Mouse (Mus musculus) ES-E14 (cell line): ENCODE data around the gene Slc48a1. TPM values are rescaled to one million over a fixed set of nuclear protein-coding genes. Genes with fewer than 3 reads are reported as not detected.

Experiments used
- DNase-seq: peaks from one replicate; pipeline ENCODE4 v3.0.0-alpha.2; 2013; ENCODE audit warnings: low read depth, low spot score
- H3K27ac ChIP-seq: 2 replicates; pipeline ENCODE4 v1.5.1; 2012; ENCODE audit warnings: low read depth, mild to moderate bottlenecking, low read length, moderate library complexity, mixed read lengths; ENCODE audit not compliant: poor library complexity, insufficient read depth, severe bottlenecking
- H3K36me3 ChIP-seq: 2 replicates; pipeline ENCODE4 v1.6.1; 2012; ENCODE audit warnings: mild to moderate bottlenecking, low read length, moderate library complexity, mixed read lengths; ENCODE audit not compliant: control insufficient read depth, poor library complexity, insufficient read depth, severe bottlenecking
- H3K4me1 ChIP-seq, 2 experiments: fragments of 150-350 bp in 1 of 2; sonication (generic) in 1 of 2; 2 replicates each; pipeline ENCODE4 v1.6.1; 2012; ENCODE audit warnings: low read length in 2 of 2, mild to moderate bottlenecking in 1 of 2, mixed read lengths in 1 of 2; ENCODE audit not compliant: control insufficient read depth in 2 of 2, insufficient read depth in 2 of 2, poor library complexity in 1 of 2
- H3K4me3 ChIP-seq, 2 experiments: fragments of 150-350 bp in 1 of 2; sonication (generic) in 1 of 2; 2 replicates each; pipeline ENCODE4 v1.5.1; 2012; ENCODE audit warnings: low read length in 2 of 2, low read depth in 1 of 2, mild to moderate bottlenecking in 1 of 2, mixed read lengths in 1 of 2; ENCODE audit not compliant: insufficient read depth in 1 of 2, poor library complexity in 1 of 2, severe bottlenecking in 1 of 2
- H3K9ac ChIP-seq: 2 replicates; pipeline ENCODE4 v1.6.1; 2012; ENCODE audit warnings: low read depth, mild to moderate bottlenecking, low read length, mixed read lengths; ENCODE audit not compliant: poor library complexity, insufficient read depth, severe bottlenecking
- H3K9me3 ChIP-seq: fragments of 150-350 bp; sonication (generic); 2 replicates; pipeline ENCODE4 v1.6.1; 2012; ENCODE audit warnings: low read depth, mild to moderate bottlenecking, low read length; ENCODE audit not compliant: control insufficient read depth, insufficient read depth
- CHD2 ChIP-seq: IDR thresholded peaks from 2 replicates; pipeline ENCODE4 v1.6.1; 2014; ENCODE audit warnings: mild to moderate bottlenecking, low read depth, low read length, inconsistent platforms
- HCFC1 ChIP-seq: IDR thresholded peaks from 2 replicates; pipeline ENCODE4 v1.6.1; 2012; ENCODE audit warnings: low read length, inconsistent platforms, borderline replicate concordance; ENCODE audit not compliant: insufficient read depth
- MAFK ChIP-seq: IDR thresholded peaks from 2 replicates; pipeline ENCODE4 v1.6.1; 2014; ENCODE audit warnings: mild to moderate bottlenecking, low read depth, low read length, inconsistent platforms; ENCODE audit not compliant: insufficient read depth
- ZC3H11A ChIP-seq: IDR thresholded peaks from 2 replicates; pipeline ENCODE4 v1.6.1; 2012; ENCODE audit warnings: low read depth, mild to moderate bottlenecking, inconsistent platforms, low read length, borderline replicate concordance
- ZNF384 ChIP-seq: IDR thresholded peaks from 2 replicates; pipeline ENCODE4 v1.6.1; 2012; ENCODE audit warnings: low read depth, low read length, inconsistent platforms
- in situ Hi-C, 2 experiments: fragments of 600-800 bp; cut with MboI; formaldehyde crosslinking; loops; one replicate each; pipeline ENCODE4 v1.15.1; 2025; ENCODE audit warnings: low sequenced_read_pairs in 2 of 2, inconsistent platforms in 1 of 2; ENCODE audit not compliant: unreplicated experiment in 2 of 2
- total RNA-seq: library from RNA; depleted of rRNA; stranded (reverse); fragments of 300-350 nt; gene quantifications from 2 replicates; pipeline ENCODE4 v1.2.3, GENCODE M21; 2012

Slc48a1 gene
- total RNA-seq, 1 experiment: 18.6 TPM

DNA sequence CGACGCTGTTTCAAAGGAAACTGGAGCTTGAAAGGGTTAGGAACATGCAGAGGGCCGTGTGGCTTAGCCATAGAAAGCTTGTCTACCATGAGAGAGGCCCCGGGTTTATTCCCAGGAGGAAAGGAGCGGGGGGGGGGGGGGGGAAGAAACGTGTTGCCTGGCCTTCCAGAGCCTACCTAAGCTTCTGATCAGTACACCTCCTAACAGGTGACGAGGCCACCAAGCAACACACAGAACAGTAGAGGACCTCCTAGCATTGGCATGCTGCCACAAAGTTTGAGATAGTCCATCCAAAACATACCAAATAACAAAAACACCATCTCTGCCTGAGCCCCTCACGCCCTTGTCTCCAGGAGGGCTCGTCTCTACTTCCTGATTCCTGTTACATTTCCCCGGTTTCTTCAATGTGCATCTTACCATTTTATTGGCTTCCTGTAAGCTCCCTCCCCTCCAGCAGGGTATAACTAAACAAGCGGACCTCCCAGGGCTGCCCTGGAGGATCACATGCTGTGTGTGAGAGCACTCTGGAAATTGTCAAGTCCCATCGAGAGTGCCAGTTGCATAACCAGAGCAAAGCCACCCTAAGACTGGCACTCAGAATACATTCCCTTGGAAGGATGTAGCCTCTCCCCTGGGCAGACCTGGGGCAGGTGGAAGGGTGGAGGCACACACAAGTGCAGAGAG, 44.4 kb downstream of the Slc48a1 start:
- Histone ChIP-seq H3K36me3 (no peaks in the 10 kb centered on the region), H3K27ac (no peak overlapping the region), H3K9ac (no peak overlapping the region), H3K9me3 (no peaks in the 10 kb centered on the region), H3K4me1 (peaks cover 0 to 8% of the 10 kb centered on the region in 2 experiments; a peak in 1 of 4 replicates), H3K4me3 (no peak overlapping the region)
- in situ Hi-C loops: no loop called here
- no peak for DNase-seq
- TF ChIP-seq ZNF384 (no peak), CHD2 (no peak), ZC3H11A (no peak), HCFC1 (no peak), MAFK (no peak)

DNA sequence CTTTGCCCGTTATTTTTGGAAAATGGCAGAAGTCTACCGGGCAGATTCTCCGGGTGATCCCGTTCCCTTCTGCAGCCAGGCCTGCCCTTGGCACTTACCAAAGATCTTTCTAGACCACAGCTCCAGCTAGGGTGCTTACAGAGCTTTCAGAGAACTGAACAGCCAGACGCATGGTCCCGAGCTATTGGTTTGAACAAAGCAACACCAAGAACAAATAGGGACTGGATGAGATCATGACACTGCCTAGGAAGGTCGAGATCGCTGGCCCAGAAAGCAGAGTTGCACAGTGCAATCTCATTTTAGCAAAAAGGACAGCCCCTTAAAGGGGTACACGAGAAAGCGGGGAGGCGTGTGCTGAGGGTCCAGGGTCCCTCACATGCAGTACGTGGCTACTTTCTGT, 45.2 kb downstream of the Slc48a1 start:
- in situ Hi-C loops: no loop called here
- TF ChIP-seq ZC3H11A (no peak), CHD2 (no peak), HCFC1 (no peak), MAFK (no peak), ZNF384 (no peak)
- Histone ChIP-seq H3K4me3 (no peak overlapping the region), H3K27ac (no peak overlapping the region), H3K9me3 (no peaks in the 10 kb centered on the region), H3K9ac (no peak overlapping the region), H3K4me1 (peaks cover 0 to 5% of the 10 kb centered on the region in 2 experiments; a peak in 1 of 4 replicates), H3K36me3 (no peaks in the 10 kb centered on the region)
- no peak for DNase-seq

DNA sequence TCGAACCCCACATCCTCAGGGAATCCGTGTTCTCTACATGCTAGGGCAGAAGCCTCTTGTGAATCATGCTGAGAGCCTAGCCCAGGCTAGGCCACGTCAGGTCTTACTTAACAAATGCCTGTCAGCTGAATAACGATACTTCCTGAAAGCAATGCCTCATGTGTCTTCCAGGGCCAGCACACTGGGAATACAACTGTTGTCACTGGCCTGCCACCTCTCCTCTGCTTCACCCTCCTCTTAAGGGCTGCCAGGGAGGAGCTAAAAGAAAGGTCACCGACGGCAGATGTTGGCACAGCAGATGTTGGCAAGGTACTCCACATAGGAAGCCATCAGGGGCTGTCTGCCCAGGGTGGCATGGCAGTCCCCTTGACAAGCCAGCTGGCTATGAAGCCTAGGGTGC, 45.7 kb downstream of the Slc48a1 start:
- Histone ChIP-seq H3K9me3 (no peaks in the 10 kb centered on the region), H3K9ac (no peak overlapping the region), H3K4me3 (no peak overlapping the region), H3K27ac (no peak overlapping the region), H3K36me3 (no peaks in the 10 kb centered on the region), H3K4me1 (peaks cover under 1 to 8% of the 10 kb centered on the region in 2 experiments; a peak in 2 of 4 replicates)
- no peak for DNase-seq
- in situ Hi-C loops: no loop called here
- TF ChIP-seq ZC3H11A (no peak), MAFK (no peak), HCFC1 (no peak), ZNF384 (no peak), CHD2 (no peak)

DNA sequence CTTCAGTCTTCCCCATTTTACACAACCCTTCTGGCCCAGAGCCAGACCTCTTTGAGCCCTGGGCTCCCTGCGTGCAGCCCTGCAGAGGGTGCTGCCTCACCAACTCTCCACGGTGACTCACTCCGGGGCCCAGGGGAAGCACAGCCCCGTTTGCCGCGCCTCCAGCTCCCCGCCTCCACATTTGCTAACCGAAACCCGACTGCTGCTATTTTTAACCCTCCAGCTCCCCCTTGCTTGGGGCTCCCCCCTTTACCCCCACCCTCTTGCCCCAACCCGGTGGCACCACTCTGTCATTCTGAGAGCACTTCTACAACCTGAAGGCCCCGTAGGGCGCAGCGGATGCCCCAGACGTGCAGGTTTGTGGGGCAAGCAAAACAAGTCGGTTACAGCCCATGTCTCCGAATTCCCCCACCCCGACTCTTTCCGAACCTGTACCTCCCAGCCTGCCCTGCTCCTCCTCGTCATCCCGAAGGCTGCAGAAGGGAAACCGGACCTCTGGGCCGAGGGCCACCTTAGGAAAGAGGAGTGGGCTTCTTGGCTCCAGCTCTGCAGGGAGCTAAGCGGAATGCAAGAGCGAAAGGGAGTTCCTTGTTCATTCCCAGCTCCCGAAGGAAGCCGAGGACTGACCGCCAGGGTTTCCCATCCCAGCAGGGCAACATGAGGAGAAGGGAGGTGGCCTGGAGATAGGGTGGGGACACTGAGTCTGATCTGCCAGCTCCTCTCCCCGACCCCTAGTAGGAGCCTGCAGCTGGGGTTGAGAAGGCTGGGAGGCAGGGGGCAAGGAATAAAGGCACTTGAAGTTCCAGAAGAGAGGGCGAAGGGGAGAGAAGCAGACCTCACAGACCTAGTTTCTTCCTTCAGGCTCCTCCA, 47.0 kb downstream of the Slc48a1 start:
- Histone ChIP-seq H3K36me3 (no peaks in the 10 kb centered on the region), H3K4me1 (peaks cover 2 to 10% of the 10 kb centered on the region in 2 experiments; a peak in 2 of 4 replicates), H3K9me3 (no peaks in the 10 kb centered on the region), H3K9ac (0 out of 2 replicates have a peak overlapping the region, but pooled peaks have one; percentile 13), H3K27ac (no peak overlapping the region), H3K4me3 (peak overlapping the region; percentile 51 to 53)
- in situ Hi-C loops: no loop called here
- no peak for TF ChIP-seq CHD2
- TF ChIP-seq ZC3H11A: no peak
- no peak for TF ChIP-seq ZNF384
- no peak for TF ChIP-seq MAFK
- no peak for TF ChIP-seq HCFC1
- no peak for DNase-seq
